Mouse (Mus musculus) spleen, adult 12 weeks (tissue): ENCODE data around the gene Gnaq.

Experiments used
- DNase-seq: peaks from one replicate; pipeline ENCODE4 v3.0.0; 2022; ENCODE audit warnings: low spot score

The Gnaq gene

DNA sequence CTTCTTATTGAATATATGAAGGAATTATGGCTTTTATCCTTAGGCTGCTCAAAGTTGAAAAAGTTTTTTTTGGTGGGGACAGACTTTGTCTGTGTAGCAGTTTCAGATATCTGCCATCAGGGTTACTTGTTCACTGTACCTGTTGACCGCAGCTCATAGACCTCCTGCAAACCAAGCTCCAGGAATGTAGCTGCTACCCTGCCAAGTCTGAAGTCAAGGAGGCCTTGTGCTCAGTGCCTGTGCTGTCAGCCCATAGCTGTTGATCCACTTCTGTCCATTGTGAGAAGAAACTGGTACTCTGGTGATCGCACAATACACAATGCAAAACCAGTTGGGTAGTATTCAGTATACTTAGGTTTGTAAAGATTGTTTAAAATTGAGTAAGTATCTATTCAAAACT is 68.7 kb downstream of the Gnaq start:
- no peak for DNase-seq

DNA sequence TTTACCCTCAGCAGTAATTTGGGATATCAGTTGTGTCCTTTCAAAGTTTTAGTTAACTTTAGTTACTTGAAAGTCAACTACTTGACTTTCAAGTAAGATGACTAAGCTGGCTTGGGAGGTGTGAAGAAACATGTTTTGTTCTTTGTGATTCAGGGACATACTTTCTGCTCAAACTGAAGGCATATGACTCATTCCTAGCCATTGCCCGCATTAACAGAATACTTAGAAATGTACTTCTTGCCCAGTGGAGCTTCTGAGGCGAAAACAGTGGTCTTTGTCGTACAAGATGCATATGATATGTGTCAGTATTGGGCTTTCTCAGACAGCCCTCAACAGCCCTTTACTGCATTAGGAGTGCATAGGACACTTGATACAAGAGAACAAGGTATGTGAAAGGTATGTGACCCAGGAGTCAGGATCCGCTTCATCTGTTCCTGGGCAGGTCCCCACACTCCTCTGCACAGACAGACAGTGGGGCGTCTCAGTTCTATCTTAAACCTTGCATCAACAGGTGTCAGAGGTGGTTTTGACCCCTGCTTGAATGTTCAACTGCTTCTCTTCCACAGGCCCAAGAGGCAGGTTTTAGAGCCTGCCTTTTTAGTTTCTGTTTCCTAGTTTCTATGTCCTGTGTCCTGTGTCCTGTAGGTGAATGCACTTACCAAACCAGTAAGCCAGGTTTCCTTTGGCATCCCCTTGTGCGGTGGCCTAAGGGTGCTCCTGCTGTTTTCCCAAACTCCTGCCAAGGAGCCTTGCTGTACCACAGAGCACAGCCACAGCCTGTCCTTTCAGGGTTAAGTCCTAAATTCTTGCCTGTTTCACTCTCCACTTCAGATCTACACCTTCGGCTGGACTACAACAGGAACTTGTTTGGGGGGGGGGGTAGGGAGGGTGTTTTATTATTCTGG is 72.4 kb downstream of the Gnaq start:
- no peak for DNase-seq

DNA sequence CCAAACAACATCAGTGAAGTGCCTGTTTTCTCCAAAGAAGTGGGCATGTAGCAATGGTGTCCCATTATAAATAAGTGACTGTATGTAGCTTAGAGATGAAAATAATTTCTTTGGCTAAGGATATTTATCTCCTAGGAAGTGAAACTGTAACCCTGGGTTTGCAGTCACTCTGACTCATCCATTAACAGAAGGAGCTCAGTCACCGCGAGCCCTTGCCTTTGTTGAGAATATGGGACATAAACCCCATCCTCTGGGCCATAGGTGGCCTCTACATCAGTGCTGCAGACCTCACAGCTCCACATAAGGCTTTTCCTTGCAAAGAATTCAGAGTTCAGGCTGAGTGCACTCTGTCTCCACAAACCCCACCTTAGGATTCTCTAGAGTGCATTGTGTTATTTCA is 77.0 kb downstream of the Gnaq start:
- DNase-seq = no peak

DNA sequence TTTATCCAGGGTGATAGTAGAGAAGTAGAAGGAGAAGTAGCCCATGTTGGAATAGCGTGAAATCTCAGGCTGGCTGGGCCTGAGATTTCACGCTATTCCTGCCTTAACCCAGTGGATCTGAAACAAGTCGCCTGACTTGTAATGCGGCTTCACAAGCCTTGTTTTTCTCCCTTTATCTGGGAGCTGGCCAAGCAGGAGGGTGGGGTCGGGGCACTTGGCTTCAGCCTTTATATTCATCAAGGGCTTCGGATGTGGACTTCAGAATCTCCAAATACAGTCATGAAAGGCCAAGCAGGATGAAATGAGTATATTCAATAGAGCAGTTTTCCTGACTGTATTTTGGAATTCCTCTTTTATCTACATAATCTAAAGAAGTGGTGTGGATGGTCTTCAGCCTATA is 82.3 kb downstream of the Gnaq start:
- no peak for DNase-seq

DNA sequence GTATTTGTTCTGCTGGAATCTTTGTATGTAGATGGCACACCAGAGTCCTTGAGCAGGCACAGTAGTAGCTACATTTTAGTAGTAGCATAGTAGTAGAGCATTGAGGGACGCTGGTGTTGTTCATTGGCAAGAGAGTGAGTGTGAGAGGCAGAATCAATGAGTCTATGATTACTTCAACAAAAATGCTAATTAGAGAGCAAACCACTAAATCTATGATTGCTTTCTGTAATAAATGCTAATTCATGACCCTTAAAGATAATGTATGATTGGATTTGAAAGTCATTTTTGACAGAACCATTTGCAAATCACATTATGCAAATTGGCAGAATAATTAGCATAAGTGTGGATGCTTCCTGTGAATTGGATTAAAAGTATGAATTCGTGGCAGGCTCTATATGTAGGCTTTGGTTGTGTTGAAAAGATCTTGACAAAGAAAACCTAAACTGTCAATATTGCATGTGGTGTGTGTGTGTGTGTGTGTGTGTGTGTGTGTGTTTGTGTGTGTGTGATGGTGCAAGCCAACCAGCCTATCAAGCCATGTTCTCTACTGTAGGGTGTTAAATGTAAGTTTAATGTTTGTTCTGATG is 82.9 kb downstream of the Gnaq start:
- no peak for DNase-seq

DNA sequence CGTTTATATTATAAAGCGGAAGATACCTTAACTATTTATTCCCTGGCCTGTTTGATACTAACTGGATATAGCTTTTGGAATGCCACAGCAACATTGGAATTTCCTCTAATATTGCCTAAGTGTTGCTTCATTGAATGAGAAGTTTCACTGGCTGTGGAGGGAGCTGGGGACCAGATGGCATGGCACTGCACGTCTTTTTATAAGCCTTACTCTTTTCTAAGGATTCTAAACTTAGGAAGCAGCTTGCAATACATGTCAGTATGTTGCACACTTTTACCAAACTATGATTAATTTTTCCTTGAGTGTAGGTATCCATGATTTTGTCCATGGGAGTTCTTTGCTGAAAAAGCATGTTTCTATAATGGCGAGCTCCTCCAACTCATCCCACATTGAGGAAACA is 87.3 kb downstream of the Gnaq start:
- DNase-seq = no peak

DNA sequence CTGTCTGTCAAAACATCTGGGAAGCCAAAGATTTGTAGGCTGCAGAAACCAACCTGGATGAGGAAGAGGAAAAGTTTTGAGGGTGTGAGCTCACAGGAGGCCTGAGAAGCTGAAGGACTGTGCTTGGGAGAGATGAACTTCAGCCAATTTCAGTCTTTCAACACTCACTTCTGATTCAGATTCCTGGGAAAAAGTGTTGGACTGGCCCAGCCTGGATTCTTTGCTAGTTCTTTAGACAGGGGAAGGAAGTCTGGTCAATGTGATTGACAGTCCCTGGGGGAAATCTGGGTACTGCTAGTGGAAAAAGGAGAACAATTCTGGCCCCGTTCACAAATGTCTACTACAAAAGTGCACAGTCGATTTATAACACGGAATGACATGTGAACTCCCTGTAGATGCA is 89.9 kb downstream of the Gnaq start:
- no peak for DNase-seq

DNA sequence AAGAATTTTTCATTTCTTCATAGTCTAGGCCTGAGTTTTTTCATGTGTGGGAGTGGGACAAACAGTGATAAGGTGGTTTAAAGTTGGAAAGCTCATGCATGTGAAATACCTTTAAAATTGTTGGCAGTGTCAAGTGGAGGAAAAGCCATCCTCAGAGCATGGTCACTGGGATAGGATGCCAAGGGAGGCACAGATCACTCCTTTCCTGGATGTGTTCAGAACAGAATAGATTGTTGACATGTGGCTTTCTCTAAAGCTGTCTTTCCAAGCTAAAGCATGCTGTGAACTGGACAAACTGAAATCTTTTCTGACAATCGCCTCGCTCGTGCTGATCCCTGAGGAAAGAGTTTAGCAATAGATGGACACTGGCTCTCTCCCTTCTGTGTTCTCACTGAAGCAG is 90.5 kb downstream of the Gnaq start:
- DNase-seq = no peak

DNA sequence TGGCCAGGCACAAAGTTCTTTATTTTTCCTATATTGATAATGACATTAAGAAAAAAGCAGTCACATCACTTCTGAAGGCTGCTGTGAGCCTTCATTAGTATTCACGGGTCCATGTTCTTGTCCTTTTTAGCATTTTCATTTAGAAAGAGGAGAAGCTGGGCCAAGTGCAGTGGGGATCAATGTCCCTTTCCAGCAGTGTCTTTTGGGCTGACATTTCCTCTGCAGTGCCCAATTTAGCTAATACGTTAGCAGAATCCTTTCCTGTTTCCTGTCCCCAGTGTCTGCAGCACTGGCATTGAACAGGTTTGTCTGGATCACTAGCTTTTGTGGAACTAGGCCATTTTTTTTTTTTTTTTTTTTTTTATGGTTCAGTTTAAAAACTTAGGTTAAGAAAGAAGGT is 92.2 kb downstream of the Gnaq start:
- no peak for DNase-seq

DNA sequence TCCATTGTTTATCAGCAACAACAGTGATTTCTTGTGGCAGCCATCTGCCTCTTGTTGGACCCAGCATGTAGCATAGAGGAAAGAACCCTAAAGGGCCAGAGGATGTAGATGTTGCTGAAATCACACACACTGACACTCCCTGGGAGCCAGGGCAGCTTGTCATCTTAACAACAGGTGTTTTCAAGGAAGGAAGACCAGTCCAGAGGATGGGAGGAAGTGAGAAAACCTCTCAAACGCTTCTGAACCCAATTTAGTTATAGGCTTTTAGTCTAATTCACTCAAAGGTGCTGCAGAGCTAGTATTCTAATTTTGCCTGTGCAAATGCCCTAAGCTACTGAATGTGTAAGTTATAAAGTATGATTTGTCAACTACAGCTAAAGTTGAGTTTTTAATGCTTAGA is 99.0 kb downstream of the Gnaq start:
- DNase-seq = no peak

DNA sequence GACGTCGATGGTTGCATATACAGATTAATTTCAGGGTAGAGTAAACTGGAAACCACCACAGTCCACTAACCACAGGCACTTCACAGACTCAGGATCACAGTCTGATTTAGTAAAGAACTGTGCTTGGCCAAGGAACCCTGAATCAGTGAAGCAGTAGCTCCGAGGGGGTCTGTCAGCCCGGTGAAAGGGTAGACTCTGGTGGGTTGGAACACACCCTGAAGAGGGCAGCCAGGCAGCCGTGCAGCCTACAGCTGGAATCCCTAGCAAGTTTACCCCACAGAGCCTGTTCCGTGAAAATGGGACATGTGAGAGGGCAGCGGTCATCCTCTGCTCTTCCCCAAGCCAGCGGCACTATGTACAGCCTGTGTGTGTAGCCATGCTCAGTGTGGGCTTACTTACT is 103.0 kb downstream of the Gnaq start:
- DNase-seq = no peak

DNA sequence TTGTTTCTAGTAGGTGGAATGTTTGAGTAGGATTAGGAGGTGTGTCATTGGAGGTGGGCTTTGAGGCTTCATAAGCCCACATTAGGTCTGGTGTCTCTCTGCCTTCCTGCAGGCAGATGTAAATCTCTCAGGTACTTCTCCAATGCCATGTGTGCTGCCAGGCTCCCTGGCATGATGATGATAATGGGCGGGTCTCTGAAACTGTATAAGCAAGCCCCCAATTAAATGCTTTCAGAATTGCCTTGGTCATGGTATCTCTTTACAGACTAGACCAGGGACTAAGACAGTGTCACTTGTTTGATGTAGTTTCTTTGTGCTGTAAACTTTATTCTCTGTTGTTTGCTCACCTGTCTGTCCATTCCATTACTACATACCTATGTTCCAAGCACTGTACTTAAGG is 104.4 kb downstream of the Gnaq start:
- DNase-seq = no peak

DNA sequence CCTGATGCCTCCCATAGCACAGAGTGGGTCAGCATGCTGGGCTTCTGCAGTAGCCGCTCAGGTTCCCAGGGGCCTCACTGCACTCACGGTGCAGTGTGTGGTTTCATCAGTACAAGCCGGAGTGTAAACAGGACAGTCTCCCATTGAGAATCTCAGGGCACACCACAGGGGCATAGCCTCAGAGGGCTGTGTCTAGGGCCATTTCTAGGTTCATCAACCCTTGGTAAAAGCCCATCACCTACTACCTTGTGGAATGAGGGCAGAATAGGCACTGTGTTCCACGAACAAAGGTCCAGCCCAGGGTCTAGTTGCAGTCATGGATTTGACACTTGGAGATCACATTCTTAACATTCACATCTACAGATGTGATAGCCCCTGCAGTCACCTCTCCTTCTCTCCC is 105.4 kb downstream of the Gnaq start:
- no peak for DNase-seq

DNA sequence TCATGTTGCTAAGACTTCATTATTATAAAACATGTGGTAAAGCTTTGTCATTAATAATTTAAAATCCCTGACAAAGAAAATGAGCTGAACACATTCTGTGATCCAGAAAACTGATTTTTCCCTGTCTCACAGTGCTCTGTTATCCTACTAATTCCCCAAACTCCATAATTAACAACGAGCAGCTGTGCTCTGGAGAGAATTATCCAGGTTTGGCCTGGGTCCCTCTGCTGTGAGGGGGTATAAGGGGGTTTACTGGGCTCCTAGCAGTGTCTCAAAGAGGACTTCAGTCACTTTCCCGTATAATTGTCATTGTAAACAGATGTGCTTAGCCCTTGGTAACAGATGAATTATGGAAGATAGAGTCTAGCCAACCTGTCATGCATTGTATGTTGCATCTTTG is 105.9 kb downstream of the Gnaq start:
- DNase-seq = no peak

DNA sequence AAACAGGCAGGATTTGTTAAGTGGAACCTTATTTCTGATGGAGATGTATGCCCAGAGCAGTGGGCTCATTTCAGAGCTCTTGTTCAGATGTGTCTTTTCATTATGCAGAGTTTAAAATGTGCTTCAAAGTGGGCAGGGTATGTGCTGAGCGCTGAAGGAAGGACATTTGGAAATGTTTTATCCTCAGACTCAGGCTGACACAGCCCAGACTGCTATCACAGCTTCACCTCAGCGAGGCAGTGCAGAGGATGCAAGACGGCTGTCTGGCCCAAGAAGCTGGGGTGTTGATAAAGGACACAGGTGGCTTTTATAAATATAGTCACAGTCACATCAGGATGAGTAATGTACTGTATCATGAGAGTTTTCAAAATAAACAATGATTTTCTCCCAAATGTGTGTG is 110.1 kb downstream of the Gnaq start:
- no peak for DNase-seq

DNA sequence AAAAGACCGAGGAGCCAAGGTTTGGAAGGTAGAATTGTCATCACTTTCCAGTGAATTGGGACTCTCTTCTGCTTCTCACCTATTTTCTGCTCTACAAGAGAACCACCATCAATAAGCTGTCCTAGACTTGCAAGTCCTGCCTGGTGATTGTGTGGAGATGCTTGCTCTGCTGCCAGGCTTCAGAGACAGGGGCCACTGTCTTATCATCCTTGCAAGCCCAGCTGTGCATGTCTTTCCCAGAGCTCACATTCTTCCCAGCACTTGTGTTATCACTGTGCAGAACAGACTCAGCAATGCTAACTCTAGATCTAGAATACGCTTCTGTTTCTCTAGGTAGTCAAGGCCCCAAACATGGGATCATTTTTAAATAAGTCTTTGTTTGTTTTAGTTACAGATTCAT is 116.4 kb downstream of the Gnaq start:
- no peak for DNase-seq

DNA sequence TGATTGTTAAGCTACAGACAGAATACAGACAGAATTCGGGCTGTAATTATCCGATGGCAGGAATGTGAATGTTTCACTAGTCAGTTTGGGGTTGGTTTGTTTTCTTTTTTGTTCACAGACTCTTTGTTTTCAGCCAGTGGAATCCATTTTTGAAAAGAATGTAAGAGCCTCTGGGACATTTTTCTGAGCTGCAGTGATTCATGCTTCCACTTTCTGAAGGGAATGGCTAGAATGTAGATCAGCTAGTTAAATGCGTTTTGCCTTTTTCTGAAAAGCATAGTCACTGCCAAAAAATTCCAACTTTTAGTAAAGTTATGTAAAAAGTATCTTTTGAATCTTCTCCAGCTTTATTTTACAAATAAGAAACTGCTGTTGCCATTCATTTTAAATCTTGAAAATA is 118.3 kb downstream of the Gnaq start:
- no peak for DNase-seq

DNA sequence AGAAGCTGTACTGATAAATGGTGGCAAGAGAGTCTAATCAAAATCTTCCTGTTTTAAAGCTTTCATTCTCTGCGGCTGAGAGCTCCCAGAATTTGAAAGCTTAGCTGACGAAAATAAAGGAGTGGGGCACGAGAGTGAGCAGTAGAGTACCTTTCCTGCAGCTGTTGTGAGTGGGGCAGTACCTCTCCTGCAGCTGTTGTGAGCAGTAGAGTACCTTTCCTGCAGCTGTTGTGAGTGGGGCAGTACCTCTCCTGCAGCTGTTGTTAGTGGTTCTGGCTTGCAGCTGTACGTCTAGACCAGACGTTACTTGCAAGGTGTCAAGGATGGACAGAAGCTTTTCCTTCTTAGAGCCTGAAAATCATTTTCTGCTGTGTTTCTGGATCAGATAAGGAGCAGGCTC is 119.2 kb downstream of the Gnaq start:
- DNase-seq = no peak

DNA sequence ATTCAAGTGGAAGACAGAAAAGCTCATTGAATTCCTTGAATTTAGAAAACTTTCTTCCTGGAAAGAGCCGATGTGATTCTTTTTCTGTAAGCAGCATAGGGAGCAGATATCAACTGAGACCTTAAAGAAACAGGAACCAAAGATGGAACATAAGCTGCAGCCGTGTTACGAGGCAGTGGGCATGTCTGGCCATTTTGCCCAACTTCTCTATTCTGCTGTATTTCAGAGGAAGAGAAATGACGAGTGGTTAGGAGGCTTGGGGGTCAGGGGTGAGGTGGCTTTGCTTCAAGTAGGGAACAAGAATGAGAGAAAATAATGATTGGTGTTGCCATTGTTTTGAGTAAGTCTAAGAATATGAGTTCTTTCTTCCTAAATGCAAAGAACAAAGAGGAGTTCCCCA is 120.1 kb downstream of the Gnaq start:
- no peak for DNase-seq

DNA sequence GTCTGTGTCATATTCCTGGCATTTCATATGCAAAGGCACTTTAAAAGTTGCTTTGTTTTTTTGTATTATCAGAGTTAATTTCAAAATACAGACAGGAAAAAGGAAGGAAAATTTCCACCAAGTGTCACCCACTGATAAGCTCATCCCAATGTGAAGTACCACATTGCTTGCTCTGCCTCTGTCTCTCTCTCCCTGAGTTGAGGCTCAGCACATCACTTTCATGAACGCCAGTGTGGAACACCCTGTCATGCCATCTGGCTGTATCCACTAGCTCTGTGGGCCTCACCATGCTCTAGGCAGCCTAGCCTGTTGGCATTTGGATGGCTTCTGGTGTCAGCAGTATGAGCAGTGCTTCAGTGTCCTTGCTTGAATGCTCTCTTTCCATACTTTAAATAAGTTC is 122.2 kb downstream of the Gnaq start:
- DNase-seq = no peak

DNA sequence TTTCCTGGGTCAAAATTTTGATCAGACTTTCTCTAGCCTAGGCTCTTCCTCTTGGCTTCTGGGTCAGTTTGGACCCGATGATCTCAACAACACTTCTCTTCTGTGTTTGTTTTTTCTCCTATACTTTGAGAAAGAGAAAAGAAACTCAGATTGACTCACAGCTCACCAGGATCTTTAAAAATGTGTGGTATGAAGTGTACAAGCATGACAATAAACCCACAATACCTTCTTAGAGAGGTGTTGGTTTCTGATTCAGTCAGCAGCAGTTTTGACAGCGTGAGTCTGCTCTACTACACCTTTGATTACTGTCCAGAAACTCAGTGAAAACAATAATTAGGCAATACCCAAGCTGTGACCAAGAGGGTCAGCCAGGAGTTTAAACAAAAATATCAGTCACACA is 122.7 kb downstream of the Gnaq start:
- DNase-seq = no peak

DNA sequence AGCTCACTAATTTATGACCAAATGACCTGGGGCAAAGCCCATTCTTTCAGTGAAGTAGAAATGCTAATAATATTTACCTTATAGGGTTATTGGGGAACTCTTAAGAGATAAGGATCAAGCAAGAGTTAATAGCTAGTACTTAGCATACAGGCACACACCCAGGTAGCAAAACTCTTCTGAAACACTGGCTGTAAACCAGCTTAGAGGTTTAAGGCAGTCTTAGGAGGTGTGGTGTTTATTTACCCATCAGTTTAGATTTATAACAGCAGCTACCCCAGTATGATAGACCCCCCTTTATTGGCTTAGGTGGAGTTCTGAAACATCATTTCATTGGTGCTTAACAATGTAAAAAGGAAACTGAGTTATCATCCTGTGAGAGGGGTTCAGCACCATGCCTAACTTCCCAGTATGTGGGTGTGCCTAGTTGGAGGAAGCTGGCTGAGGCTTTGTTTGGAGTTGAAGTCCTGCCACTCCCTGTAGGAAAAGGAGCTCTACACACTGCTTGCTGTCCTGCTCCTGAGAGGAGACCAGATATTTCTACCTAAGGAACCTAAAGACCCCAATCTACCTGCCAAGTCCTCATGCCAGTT is 126.2 kb downstream of the Gnaq start:
- no peak for DNase-seq

DNA sequence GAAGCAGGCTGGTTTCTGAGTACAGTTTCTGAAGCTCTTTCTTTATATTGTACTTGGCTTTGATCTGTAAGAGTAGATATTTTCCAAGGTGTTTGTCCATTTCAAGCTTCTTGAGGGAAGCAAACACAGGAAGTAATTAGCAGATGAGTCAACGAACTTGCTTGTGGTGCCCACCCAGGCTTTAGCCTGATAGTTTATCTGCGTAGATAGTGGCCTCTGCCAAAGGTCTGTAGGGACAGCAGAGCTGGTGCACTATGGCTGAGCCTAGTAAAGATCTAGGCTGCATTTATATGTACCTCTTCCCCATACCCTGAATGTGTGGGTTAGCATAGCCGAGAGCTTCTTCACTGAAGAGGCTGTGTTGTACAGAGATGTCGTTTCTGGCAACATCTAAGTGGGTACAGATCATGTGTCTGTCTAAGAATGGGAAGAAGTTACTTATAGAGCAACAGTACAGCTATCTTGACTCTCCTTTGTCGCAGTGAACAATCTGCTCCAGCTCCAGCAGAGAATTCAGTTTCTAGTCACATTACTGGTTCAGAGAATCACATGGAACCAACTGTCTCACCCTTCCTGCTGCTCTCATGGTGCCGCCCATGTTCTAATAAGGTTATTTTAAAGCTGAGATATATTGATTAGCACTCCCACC is 127.3 kb downstream of the Gnaq start:
- no peak for DNase-seq
